14 mouse cellular contexts compared by ENCODE assay signal in genomic region chr14:122344272-122345224, GRCm38 (mm10).
DNase-seq lines count a peak whose midpoint lies in the region; ATAC-seq lines count a peak whose summit lies in the region.
"Had no signal": no experiment of that assay in that cellular context is flagged by ENCODE, and none has a peak within 500 bp of the region (broad histone marks: within the 10 kb centered on the region; RNA-seq: fewer than 3 reads in every experiment).

No protein-coding gene starts in this region.

- 71% methylated on average over 18 of the region's 18 CpGs for WGBS in forebrain, embryonic 10.5 days
- WGBS in forebrain, embryonic 15.5 days, result 32% methylated on average over 18 of the region's 18 CpGs
- WGBS in midbrain, embryonic 14.5 days, result 54% methylated on average over 18 of the region's 18 CpGs

- 0 out of 2 replicates have a peak overlapping the region, but pooled peaks have one; percentile 6 for H3K4me2 ChIP-seq in forebrain, embryonic 15.5 days (replicated peaks)
- no peak overlapping the region for H3K4me2 ChIP-seq in midbrain, embryonic 14.5 days (ENCODE audit: low read length)
- H3K4me2 ChIP-seq: heart, embryonic 13.5 days; liver, embryonic 12.5 days had no signal

- H3K9ac ChIP-seq in forebrain, embryonic 15.5 days (replicated peaks), result no peak overlapping the region
- H3K9ac ChIP-seq in midbrain, embryonic 14.5 days (replicated peaks; ENCODE audit: low read length), result no peak overlapping the region
- H3K9ac ChIP-seq: heart, embryonic 13.5 days; liver, embryonic 12.5 days had no signal

- H3K36me3 ChIP-seq in forebrain, embryonic 10.5 days (replicated peaks), result no peaks in the 10 kb centered on the region
- no peaks in the 10 kb centered on the region for H3K36me3 ChIP-seq in forebrain, embryonic 15.5 days
- no peaks in the 10 kb centered on the region for H3K36me3 ChIP-seq in midbrain, embryonic 14.5 days (ENCODE audit: control insufficient read depth, insufficient read depth, low read length)
- H3K36me3 ChIP-seq: heart, embryonic 13.5 days; liver, embryonic 12.5 days had no signal

- ATAC-seq in forebrain, embryonic 15.5 days (replicated peaks), result peak; percentile 61
- ATAC-seq in midbrain, embryonic 14.5 days (ENCODE audit: low FRiP score, low TSS enrichment), result no peak
- ATAC-seq in monocyte, adult 5-6 weeks (replicated peaks; ENCODE audit: insufficient number of reproducible peaks, low FRiP score, low TSS enrichment, poor library complexity, severe bottlenecking), result no peak
- no peak for ATAC-seq in erythroid progenitor cell, adult 5-6 weeks (replicated peaks; ENCODE audit: low FRiP score, poor library complexity, severe bottlenecking)
- ATAC-seq: CD4-positive, CD25-positive, alpha-beta regulatory T cell, adult 4 months; liver, embryonic 12.5 days had no signal

- no peaks in the 10 kb centered on the region for H3K9me3 ChIP-seq in forebrain, embryonic 10.5 days
- H3K9me3 ChIP-seq in forebrain, embryonic 15.5 days, result no peaks in the 10 kb centered on the region
- no peaks in the 10 kb centered on the region for H3K9me3 ChIP-seq in midbrain, embryonic 14.5 days (ENCODE audit: control insufficient read depth, low read length)
- H3K9me3 ChIP-seq: heart, embryonic 13.5 days; liver, embryonic 12.5 days had no signal

- peaks cover 21% of the 10 kb centered on the region for H3K4me1 ChIP-seq in forebrain, embryonic 10.5 days
- peaks cover 28% of the 10 kb centered on the region for H3K4me1 ChIP-seq in forebrain, embryonic 15.5 days
- H3K4me1 ChIP-seq in midbrain, embryonic 14.5 days (ENCODE audit: control insufficient read depth, insufficient read depth, low read length), result 0 out of 2 replicates have a peak, but pooled peaks cover 6% of the 10 kb centered on the region
- H3K4me1 ChIP-seq: heart, embryonic 13.5 days; liver, embryonic 12.5 days had no signal

- H3K4me3 ChIP-seq in forebrain, embryonic 10.5 days, result no peak overlapping the region
- no peak overlapping the region for H3K4me3 ChIP-seq in forebrain, embryonic 15.5 days
- no peak overlapping the region for H3K4me3 ChIP-seq in midbrain, embryonic 14.5 days (replicated peaks; ENCODE audit: low read depth, low read length)
- H3K4me3 ChIP-seq: heart, embryonic 13.5 days; layer of hippocampus, adult 2 months; liver, embryonic 12.5 days had no signal

- H3K27ac ChIP-seq in forebrain, embryonic 10.5 days, result peak overlapping the region; percentile 61; the same call in 1 of the 2 replicates
- no peak overlapping the region for H3K27ac ChIP-seq in forebrain, embryonic 15.5 days (replicated peaks)
- H3K27ac ChIP-seq in midbrain, embryonic 14.5 days (replicated peaks; ENCODE audit: low read depth, low read length), result no peak overlapping the region
- H3K27ac ChIP-seq: heart, embryonic 13.5 days; layer of hippocampus, adult 2 months; liver, embryonic 12.5 days had no signal

- no peaks in the 10 kb centered on the region for H3K27me3 ChIP-seq in forebrain, embryonic 10.5 days (ENCODE audit: poor library complexity, severe bottlenecking)
- H3K27me3 ChIP-seq in forebrain, embryonic 15.5 days, result no peaks in the 10 kb centered on the region
- no peaks in the 10 kb centered on the region for H3K27me3 ChIP-seq in midbrain, embryonic 14.5 days (ENCODE audit: control insufficient read depth, insufficient read depth, low read length)
- H3K27me3 ChIP-seq: heart, embryonic 13.5 days; liver, embryonic 12.5 days had no signal

- peak; percentile 14 for DNase-seq in layer of hippocampus, adult 9-11 months
- no peak for DNase-seq in layer of hippocampus, adult 9-10 months (ENCODE audit: low spot score)
- no peak for DNase-seq in forebrain, embryonic 10.5 days (ENCODE audit: extremely low spot score, low spot score)
- peak; percentile 39 for DNase-seq in midbrain, embryonic 14.5 days
- DNase-seq: adrenal gland, postnatal 36 days; kidney, adult 8-10 months; thymus, adult 18-20 months had no signal

Comparison
In these comparisons a context has a peak if more than half of its experiments do, and no peak if none do; other contexts are left out.
1. DNase-seq: peak in layer of hippocampus, adult 9-11 months (single experiment) and midbrain, embryonic 14.5 days (single experiment); none in layer of hippocampus, adult 9-10 months (single experiment) and forebrain, embryonic 10.5 days (single experiment).